Mouse (Mus musculus) olfactory bulb, adult 2 months (tissue): ENCODE data around the gene Tbr1. TPM values are rescaled to one million over a fixed set of nuclear protein-coding genes. Genes with fewer than 3 reads are reported as not detected.

Experiments
- H3K27ac ChIP-seq: fragments of 200-500 bp; 2 replicates; pipeline ENCODE4 v1.5.1; 2012; ENCODE audit warnings: low read depth, low read length; ENCODE audit not compliant: insufficient read depth
- H3K4me1 ChIP-seq: fragments of 200-500 bp; 2 replicates; pipeline ENCODE4 v1.6.1; 2012; ENCODE audit warnings: low read length; ENCODE audit not compliant: control insufficient read depth, insufficient read depth
- H3K4me3 ChIP-seq: fragments of 200-500 bp; 2 replicates; pipeline ENCODE4 v1.5.1; 2012; ENCODE audit warnings: mild to moderate bottlenecking, low read depth, low read length, moderate library complexity; ENCODE audit not compliant: insufficient read depth
- CTCF ChIP-seq: fragments of 200-500 bp; IDR thresholded peaks from 2 replicates; pipeline ENCODE4 v1.5.1; 2012; ENCODE audit warnings: low read depth, mild to moderate bottlenecking, low read length, moderate library complexity; ENCODE audit not compliant: insufficient read depth
- POLR2A ChIP-seq: fragments of 200-500 bp; IDR thresholded peaks from 2 replicates; pipeline ENCODE4 v1.6.1; 2012; ENCODE audit warnings: mild to moderate bottlenecking, low read depth, low read length, moderate library complexity; ENCODE audit not compliant: insufficient read depth
- WGBS: fragments of 180-500 bp; shearing (Covaris S2); methylation state at CpG from one replicate; pipeline ENCODE4 v1.1.7; 2018; 5-methylcytosine and 5-hydroxymethylcytosine counted together
- polyA plus RNA-seq: library from polyadenylated mRNA; stranded (reverse); fragments of >200 nt; gene quantifications from 2 replicates; pipeline ENCODE4 v1.2.4, GENCODE M21; 2012; ENCODE audit warnings: low replicate concordance; ENCODE audit not compliant: missing spikeins, insufficient read depth, insufficient read length

Tbr1 gene
- polyA plus RNA-seq, 1 experiment = not detected

- Histone ChIP-seq H3K4me1 (peaks cover 19% of the 10 kb centered on the region), H3K4me3 (peak overlapping the region; percentile 43), H3K27ac (no peak overlapping the region)
- 15% methylated on average over 66 of the region's 66 CpGs for WGBS
- TF ChIP-seq CTCF (no peak), POLR2A (no peak)
These were observed 13.0 kb downstream of the Tbr1 start for GRCm38 (mm10) chr2:61815583-61816313.

- WGBS = 82% methylated on average over 1 of the region's 1 CpGs
- TF ChIP-seq CTCF = no peak
- no peak for TF ChIP-seq POLR2A
- Histone ChIP-seq H3K27ac (no peak overlapping the region), H3K4me3 (no peak overlapping the region), H3K4me1 (peaks cover 10% of the 10 kb centered on the region)
These were observed 15.5 kb downstream of the Tbr1 start for GRCm38 (mm10) chr2:61818197-61818596.

GRCm38 (mm10) chr2:61820203-61820602 is 17.5 kb downstream of the Tbr1 start:
- Histone ChIP-seq H3K27ac (no peak overlapping the region), H3K4me3 (no peak overlapping the region), H3K4me1 (peaks cover 8% of the 10 kb centered on the region)
- TF ChIP-seq POLR2A (no peak), CTCF (no peak)
- 86% methylated on average over 4 of the region's 4 CpGs for WGBS

GRCm38 (mm10) chr2:61823426-61824140 is 20.9 kb downstream of the Tbr1 start:
- Histone ChIP-seq H3K4me1 (no peaks in the 10 kb centered on the region), H3K27ac (no peak overlapping the region), H3K4me3 (no peak overlapping the region)
- no peak for TF ChIP-seq CTCF
- TF ChIP-seq POLR2A = no peak
- WGBS = 80% methylated on average over 1 of the region's 1 CpGs

GRCm38 (mm10) chr2:61837243-61837806 is 34.6 kb downstream of the Tbr1 start:
- Histone ChIP-seq H3K4me3 (no peak overlapping the region), H3K27ac (no peak overlapping the region), H3K4me1 (no peaks in the 10 kb centered on the region)
- TF ChIP-seq CTCF (no peak), POLR2A (no peak)
- WGBS = 47% methylated on average over 2 of the region's 2 CpGs

Other genes with a start within 250 kb of the Tbr1 start
- not detected in 2 replicates for gene Tank, start 224.3 kb upstream of the Tbr1 start, polyA plus RNA-seq
- gene Psmd14, start 91.2 kb upstream of the Tbr1 start, polyA plus RNA-seq = not detected in 2 replicates
- gene Slc4a10, start 243.5 kb downstream of the Tbr1 start, polyA plus RNA-seq = 148 TPM in 1 of 2 replicates, not detected in the other